Mouse (Mus musculus): ENCODE measurements at regions not wholly inside any gene's neighbourhood (a gene's known extent, or its start where the extent isn't known, plus 50 kb on each side); places are given as distances from the start of the nearest gene placed in this dataset.

- in situ Hi-C loops (cut with MboI; ENCODE audit: low pct_ligation_motif_present, low pct_unique_long_range_greater_than_20kb, low sequenced_read_pairs) (no loop called here), dilution Hi-C loops (cut with MboI; ENCODE audit: extremely low pct_ligation_motif_present, extremely low pct_unique_long_range_greater_than_20kb, low sequenced_read_pairs) (no loop called here)
- H3K36me3 ChIP-seq (replicated peaks in 1 of 2; ENCODE audit: control insufficient read depth in 1 of 2, insufficient read depth in 1 of 2, low read length in 1 of 2), result no peaks in the 10 kb centered on the region
- no peak for DNase-seq (ENCODE audit: extremely low read depth)
- H3K4me3 ChIP-seq (replicated peaks in 1 of 3; ENCODE audit: low read depth in 2 of 3, low read length in 2 of 3, poor library complexity in 1 of 3), result no peak overlapping the region
- H3K4me1 ChIP-seq (ENCODE audit: control insufficient read depth in 1 of 2, insufficient read depth in 2 of 2), result peaks cover 3 to 4% of the 10 kb centered on the region in 2 experiments; a peak in 3 of 4 replicates
- TF ChIP-seq E2F4 (IDR thresholded peaks at IDR 0.05; ENCODE audit: insufficient replicate concordance, low read depth, low read length) (no peak), CHD2 (IDR thresholded peaks at IDR 0.05; ENCODE audit: low read length) (no peak), MXI1 (IDR thresholded peaks at IDR 0.05; ENCODE audit: low read depth, low read length) (no peak), MAFK (IDR thresholded peaks at IDR 0.05; ENCODE audit: insufficient replicate concordance, low read length) (no peak), HCFC1 (IDR thresholded peaks at IDR 0.05; ENCODE audit: low read depth, low read length) (no peak), USF1 (IDR thresholded peaks at IDR 0.05; ENCODE audit: low read depth, low read length) (no peak)
- no peak overlapping the region for H3K27ac ChIP-seq (ENCODE audit: insufficient read depth, low read depth)
- no peaks in the 10 kb centered on the region for H3K79me2 ChIP-seq (replicated peaks; ENCODE audit: control insufficient read depth, extremely low read depth, insufficient read depth, poor library complexity, severe bottlenecking)
- H3K9ac ChIP-seq (ENCODE audit: insufficient read depth, low read depth), result no peak overlapping the region
- H3K9me3 ChIP-seq (replicated peaks; ENCODE audit: low read length), result no peaks in the 10 kb centered on the region
- H3K4me2 ChIP-seq (ENCODE audit: insufficient read depth, low read depth, poor library complexity, severe bottlenecking), result no peak overlapping the region
- H3K27me3 ChIP-seq (replicated peaks), result no peaks in the 10 kb centered on the region
Measured at GRCm38 (mm10) chr16:87645526-87646434, 53.0 kb upstream of the Bach1 start.

GRCm38 (mm10) chr16:87646435-87647062 is 52.2 kb upstream of the Bach1 start:
- Histone ChIP-seq H3K79me2 (replicated peaks; ENCODE audit: control insufficient read depth, extremely low read depth, insufficient read depth, poor library complexity, severe bottlenecking) (no peaks in the 10 kb centered on the region), H3K4me1 (ENCODE audit: control insufficient read depth in 1 of 2, insufficient read depth in 2 of 2) (peaks cover 3 to 4% of the 10 kb centered on the region in 2 experiments; a peak in 3 of 4 replicates), H3K9me3 (replicated peaks; ENCODE audit: low read length) (no peaks in the 10 kb centered on the region), H3K27me3 (replicated peaks) (no peaks in the 10 kb centered on the region), H3K4me3 (replicated peaks in 1 of 3; ENCODE audit: low read depth in 2 of 3, low read length in 2 of 3, poor library complexity in 1 of 3) (no peak overlapping the region), H3K36me3 (replicated peaks in 1 of 2; ENCODE audit: control insufficient read depth in 1 of 2, insufficient read depth in 1 of 2, low read length in 1 of 2) (no peaks in the 10 kb centered on the region), H3K9ac (ENCODE audit: insufficient read depth, low read depth) (no peak overlapping the region), H3K27ac (ENCODE audit: insufficient read depth, low read depth) (no peak overlapping the region), H3K4me2 (ENCODE audit: insufficient read depth, low read depth, poor library complexity, severe bottlenecking) (no peak overlapping the region)
- no peak for DNase-seq (ENCODE audit: extremely low read depth)
- in situ Hi-C loops (cut with MboI; ENCODE audit: low pct_ligation_motif_present, low pct_unique_long_range_greater_than_20kb, low sequenced_read_pairs), result no loop called here
- no peak for TF ChIP-seq GABPA (IDR thresholded peaks at IDR 0.05; ENCODE audit: insufficient replicate concordance, low read depth, low read length)
- TF ChIP-seq JUN (IDR thresholded peaks at IDR 0.05; ENCODE audit: insufficient read depth, low read depth, low read length), result no peak
- 0 out of 2 replicates have a peak, but pooled peaks have one; percentile 9 for TF ChIP-seq ZNF384 (IDR thresholded peaks at IDR 0.05; ENCODE audit: low read depth, low read length)
- no peak for TF ChIP-seq POLR2AphosphoS2 (IDR thresholded peaks at IDR 0.05; ENCODE audit: low read depth, low read length)
- TF ChIP-seq BHLHE40 (IDR thresholded peaks at IDR 0.05; ENCODE audit: low read depth, low read length), result no peak
- no peak for TF ChIP-seq SMC3 (IDR thresholded peaks at IDR 0.05; ENCODE audit: low read depth, low read length)
- dilution Hi-C loops (cut with MboI; ENCODE audit: extremely low pct_ligation_motif_present, extremely low pct_unique_long_range_greater_than_20kb, low sequenced_read_pairs), result no loop called here
